21 mouse cellular contexts compared by ENCODE assay signal in genomic region chr19:7352809-7353495, GRCm38 (mm10). TPM values are rescaled to one million over a fixed set of nuclear protein-coding genes. Genes with fewer than 3 reads are reported as not detected.
A peak's percentile ranks its signal among the peaks of the same experiment; 100 is the strongest.
DNase-seq lines count a peak whose midpoint lies in the region; TF ChIP-seq lines count a peak whose summit lies in the region.
"Had no signal": no experiment of that assay in that cellular context is flagged by ENCODE, and none has a peak within 500 bp of the region (broad histone marks: within the 10 kb centered on the region; RNA-seq: fewer than 3 reads in every experiment).

No protein-coding gene starts in this region.

- peak; percentile 46 to 49 for DNase-seq in heart, postnatal 10 days
- DNase-seq in heart, adult 11 months = no peak
- DNase-seq in left cerebral cortex, postnatal 4 days = peak; percentile 90
- DNase-seq in left cerebral cortex, adult 9 months (ENCODE audit: low spot score in 2 of 2) = no peak
- peak; percentile 16 for DNase-seq in right cerebral cortex, postnatal 4 days
- no peak for DNase-seq in right cerebral cortex, postnatal 25 days
- DNase-seq in brain, embryonic 14.5 days (ENCODE audit: low read depth) = peak; percentile 55
- no peak for DNase-seq in kidney, adult 2 months
- DNase-seq: adrenal gland, postnatal 36 days; cerebellum, adult 18-20 months; kidney, postnatal 36 days; layer of hippocampus, postnatal 36 days; liver, embryonic 13.5 days; right cerebral cortex, postnatal 14 days; thymus, postnatal 25 days had no signal

- H3K4me3 ChIP-seq in kidney, adult 2 months (ENCODE audit: insufficient read depth, low read depth, low read length) = no peak overlapping the region
- H3K4me3 ChIP-seq: heart, embryonic 10.5 days; kidney, embryonic 15.5 days; limb, embryonic 13.5 days; liver, embryonic 13.5 days; lung, embryonic 15.5 days; neural tube, embryonic 12.5 days; stomach, embryonic 15.5 days had no signal

- H3K27me3 ChIP-seq in kidney, adult 2 months (replicated peaks; ENCODE audit: control insufficient read depth, insufficient read depth, low read length) = no peaks in the 10 kb centered on the region
- H3K27me3 ChIP-seq: kidney, embryonic 15.5 days; limb, embryonic 13.5 days; liver, embryonic 13.5 days; lung, embryonic 15.5 days; neural tube, embryonic 12.5 days; stomach, embryonic 15.5 days had no signal

- H3K4me1 ChIP-seq in kidney, adult 2 months (ENCODE audit: control insufficient read depth, insufficient read depth, low read length) = no peaks in the 10 kb centered on the region
- H3K4me1 ChIP-seq: heart, embryonic 10.5 days; kidney, embryonic 15.5 days; limb, embryonic 13.5 days; lung, embryonic 15.5 days; neural tube, embryonic 12.5 days; stomach, embryonic 15.5 days had no signal

- no peak for TF ChIP-seq CTCF in brain, embryonic 14.5 days (IDR thresholded peaks at IDR 0.05; ENCODE audit: borderline replicate concordance, extremely low read depth, insufficient read depth, insufficient read length)
- TF ChIP-seq CTCF in kidney, adult 2 months (conservative IDR thresholded peaks at IDR 0.05; ENCODE audit: insufficient read depth, insufficient read length, low read depth, low read length) = no peak

- H3K27ac ChIP-seq in kidney, adult 2 months (ENCODE audit: insufficient read depth, low read depth, low read length) = no peak overlapping the region
- H3K27ac ChIP-seq: heart, embryonic 10.5 days; kidney, embryonic 15.5 days; limb, embryonic 13.5 days; liver, embryonic 13.5 days; lung, embryonic 15.5 days; neural tube, embryonic 12.5 days; stomach, embryonic 15.5 days had no signal

- WGBS in kidney, adult 2 months = 75% methylated on average over 11 of the region's 11 CpGs

- no peaks in the 10 kb centered on the region for H3K36me3 ChIP-seq in kidney, adult 2 months (ENCODE audit: control insufficient read depth, insufficient read depth, low read length)
- H3K36me3 ChIP-seq: liver, embryonic 13.5 days had no signal

- intact Hi-C loops in heart, postnatal 10 days (cut with DNase I) = no loop called here
- intact Hi-C loops in left cerebral cortex, postnatal 4 days (cut with DNase I) = no loop called here

- no peak for TF ChIP-seq POLR2A in brain, embryonic 14.5 days (IDR thresholded peaks at IDR 0.05; ENCODE audit: borderline replicate concordance, extremely low read depth, insufficient read depth, insufficient read length, poor library complexity, severe bottlenecking)
- no peak for TF ChIP-seq POLR2A in kidney, adult 2 months (IDR thresholded peaks at IDR 0.05; ENCODE audit: low read depth, low read length)

RNA-seq across cellular contexts. Expression of gene Mark2, which starts 11.3 kb away (rescaled TPM):
- total RNA-seq in heart, postnatal 10 days (2021) = 10 to 100 TPM; 51.7 to 54.3 TPM
- 100 to 1,000 TPM in 1 of 2 experiments, 10 to 100 TPM in 1; 91.2 to 108 TPM for total RNA-seq in left cerebral cortex, postnatal 4 days (2021)
- 70.4 and 98.0 TPM in 2 replicates for polyA plus RNA-seq in brain, embryonic 14.5 days (2012; rRNA removed)
- polyA plus RNA-seq in kidney, adult 2 months (2012; rRNA removed) = 85.0 and 86.5 TPM in 2 replicates

RNA-seq across cellular contexts. Expression of gene Spindoc, which starts 29.8 kb away (rescaled TPM):
- 10 to 100 TPM; 27.2 to 28.5 TPM for total RNA-seq in heart, postnatal 10 days (2021)
- 10 to 100 TPM; 38.9 to 43.9 TPM for total RNA-seq in left cerebral cortex, postnatal 4 days (2021)
- 48.2 and 49.2 TPM in 2 replicates for polyA plus RNA-seq in brain, embryonic 14.5 days (2012; rRNA removed)
- 14.0 and 15.0 TPM in 2 replicates for polyA plus RNA-seq in kidney, adult 2 months (2012; rRNA removed)

Comparison
In these comparisons a context has a peak if more than half of its experiments do, and no peak if none do; other contexts are left out.
1. DNase-seq: peak in heart, postnatal 10 days (2 of 2), left cerebral cortex, postnatal 4 days (single experiment), right cerebral cortex, postnatal 4 days (single experiment) and brain, embryonic 14.5 days (single experiment); none in heart, adult 11 months (single experiment), left cerebral cortex, adult 9 months (0 of 2), right cerebral cortex, postnatal 25 days (single experiment) and kidney, adult 2 months (single experiment).